Mouse (Mus musculus) limb, embryonic 10.5 days (tissue): ENCODE results near the gene Akap3. TPM values are rescaled to one million over a fixed set of nuclear protein-coding genes. Genes with fewer than 3 reads are reported as not detected.

ENCODE experiments used
- DNase-seq: peaks from one replicate; pipeline ENCODE4 v3.0.0-alpha.2; 2017; ENCODE audit warnings: low spot score
- H3K27ac ChIP-seq: fragments of 300-500 bp; sonication (generic); 2 replicates; pipeline ENCODE4 v1.5.1; 2016; ENCODE audit warnings: mild to moderate bottlenecking
- H3K27me3 ChIP-seq: fragments of 300-500 bp; sonication (generic); 2 replicates; pipeline ENCODE4 v1.6.1; 2016; ENCODE audit warnings: low read depth, mild to moderate bottlenecking; ENCODE audit not compliant: poor library complexity, severe bottlenecking
- H3K36me3 ChIP-seq: fragments of 300-500 bp; sonication (generic); 2 replicates; pipeline ENCODE4 v1.6.1; 2016; ENCODE audit warnings: mild to moderate bottlenecking, moderate library complexity
- H3K4me1 ChIP-seq: fragments of 300-500 bp; sonication (generic); 2 replicates; pipeline ENCODE4 v1.6.1; 2016
- H3K4me3 ChIP-seq: fragments of 300-500 bp; sonication (generic); 2 replicates; pipeline ENCODE4 v1.5.1; 2016; ENCODE audit warnings: mild to moderate bottlenecking, moderate library complexity
- H3K9me3 ChIP-seq: fragments of 300-500 bp; sonication (generic); replicated peaks from 2 replicates; pipeline ENCODE4 v1.6.1; 2016; ENCODE audit warnings: mild to moderate bottlenecking
- WGBS: fragments of 180-500 bp; shearing (Covaris S2); methylation state at CpG from one replicate; pipeline ENCODE4 v1.1.7; 2016; 5-methylcytosine and 5-hydroxymethylcytosine counted together
- polyA plus RNA-seq: library from polyadenylated mRNA; unstranded; fragments of >200 nt; fragmentation: Nextera tagmentation; extraction: Ambion mirVana; gene quantifications from 2 replicates; pipeline ENCODE4 v1.2.1, GENCODE M21; 2016

Gene Akap3
- polyA plus RNA-seq, 1 experiment from 2014 or later, result not detected

- Histone ChIP-seq H3K4me1 (no peaks in the 10 kb centered on the region), H3K36me3 (no peaks in the 10 kb centered on the region), H3K27me3 (no peaks in the 10 kb centered on the region), H3K9me3 (no peaks in the 10 kb centered on the region), H3K4me3 (no peak overlapping the region), H3K27ac (no peak overlapping the region)
- WGBS, result 91% methylated on average over 4 of the region's 4 CpGs
- DNase-seq, result no peak
Measured at GRCm38 (mm10) chr6:126910727-126911126, 57.8 kb downstream of the Akap3 start.

GRCm38 (mm10) chr6:126914928-126915327, 62.0 kb downstream of the Akap3 start:
- DNase-seq, result no peak
- H3K4me1 ChIP-seq, result no peaks in the 10 kb centered on the region
- no peaks in the 10 kb centered on the region for H3K9me3 ChIP-seq
- no peaks in the 10 kb centered on the region for H3K36me3 ChIP-seq
- no peak overlapping the region for H3K27ac ChIP-seq
- WGBS, result 84% methylated on average over 5 of the region's 5 CpGs
- H3K27me3 ChIP-seq, result no peaks in the 10 kb centered on the region
- H3K4me3 ChIP-seq, result no peak overlapping the region

- peak within 1 kb of the TSS; percentile 36 for H3K4me3 ChIP-seq
- H3K27ac ChIP-seq, result peak within 1 kb of the TSS; percentile 54; the same call in 1 of the 2 replicates
- 11% methylated on average over 21 of the region's 21 CpGs for WGBS
Measured at GRCm38 (mm10) chr6:126921111-126921881, 68.4 kb downstream of the Akap3 start, which contains the start of gene Dyrk4. Gene Dyrk4, minus strand, starts transcription at chr6:126921839.

More at GRCm38 (mm10) chr6:126921111-126921881, 68.4 kb downstream of the Akap3 start, which contains the start of gene Dyrk4:
- peaks cover 6% of the 10 kb centered on the region; the same call in 1 of the 2 replicates for H3K4me1 ChIP-seq
- H3K9me3 ChIP-seq, result no peaks in the 10 kb centered on the region
- H3K36me3 ChIP-seq, result peaks cover 42% of the 10 kb centered on the region
- H3K27me3 ChIP-seq, result no peaks in the 10 kb centered on the region
- DNase-seq, result peak; percentile 37

Other genes with a start within 250 kb of the Akap3 start
- gene Kcna1, start 206.7 kb upstream of the Akap3 start, polyA plus RNA-seq, result 0.30 and 0.99 TPM in 2 replicates
- gene Kcna6, start 112.4 kb upstream of the Akap3 start, polyA plus RNA-seq, result 4.3 and 6.8 TPM in 2 replicates
- 195 and 206 TPM in 2 replicates for gene Ndufa9, start 4.0 kb upstream of the Akap3 start, polyA plus RNA-seq
- not detected in 2 replicates for gene Dyrk4, start 68.7 kb downstream of the Akap3 start, polyA plus RNA-seq
- gene Rad51ap1, start 86.5 kb downstream of the Akap3 start, polyA plus RNA-seq, result 81.2 and 90.7 TPM in 2 replicates
- gene D6Wsu163e, start 86.9 kb downstream of the Akap3 start, polyA plus RNA-seq, result 10.8 and 14.9 TPM in 2 replicates
- gene Fgf6, start 162.5 kb downstream of the Akap3 start, polyA plus RNA-seq, result not detected in 2 replicates
- not detected in 2 replicates for gene Fgf23, start 219.8 kb downstream of the Akap3 start, polyA plus RNA-seq